Comparison of ENCODE assay signal across 8 mouse cellular contexts in the genomic region with DNA sequence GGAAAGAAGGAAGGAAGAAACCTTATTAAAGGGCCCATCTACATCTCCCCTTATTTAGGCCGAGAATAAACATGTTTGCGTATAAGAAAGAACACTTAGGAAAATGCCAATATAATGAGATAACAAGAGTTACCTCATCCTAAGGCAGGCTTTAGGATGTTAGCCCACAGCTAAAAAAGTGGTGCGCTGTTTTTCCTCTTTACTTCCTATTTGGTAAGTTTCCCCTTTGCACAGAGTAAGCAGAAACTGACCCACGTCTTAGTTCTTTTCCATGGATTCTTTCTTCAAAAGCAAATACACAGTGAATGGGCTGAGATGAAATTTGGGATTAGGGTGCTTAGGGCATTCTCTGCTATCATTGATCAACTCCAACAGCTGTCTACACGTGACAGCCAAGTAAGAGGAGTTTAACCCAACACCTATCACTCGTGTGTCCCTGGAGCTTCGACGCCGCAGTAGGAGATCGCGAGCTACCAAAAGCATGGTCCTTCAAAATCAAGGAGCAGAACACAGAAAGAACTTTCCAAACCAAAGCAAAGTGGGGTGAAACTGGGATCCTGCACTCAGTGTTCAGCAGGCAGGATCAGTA. TPM values are rescaled to one million over a fixed set of nuclear protein-coding genes. Genes with fewer than 3 reads are reported as not detected.
DNase-seq lines count a peak whose midpoint lies in the region; ATAC-seq and TF ChIP-seq lines count a peak whose summit lies in the region.

No protein-coding gene starts in this region.

- peak overlapping the region; percentile 68 for H3K4me3 ChIP-seq in heart, embryonic 13.5 days
- H3K4me3 ChIP-seq in bone marrow, adult 2 months (replicated peaks; ENCODE audit: control insufficient read depth, low read depth, low read length) = peak overlapping the region; percentile 79
- H3K4me3 ChIP-seq in hindbrain, embryonic 11.5 days (ENCODE audit: low read depth, low read length) = peak overlapping the region; percentile 35
- H3K4me3 ChIP-seq in midbrain, embryonic 10.5 days = peak overlapping the region; percentile 58

- TF ChIP-seq CTCF in bone marrow, adult 2 months (IDR thresholded peaks at IDR 0.05; ENCODE audit: control insufficient read depth, insufficient read depth, low read length) = no peak

- no peak for ATAC-seq in heart, embryonic 13.5 days (ENCODE audit: extremely low read depth, insufficient number of reproducible peaks, low FRiP score, low TSS enrichment)
- no peak for ATAC-seq in hindbrain, embryonic 11.5 days (ENCODE audit: low FRiP score)

- peak overlapping the region; percentile 84 for H3K9ac ChIP-seq in heart, embryonic 13.5 days
- H3K9ac ChIP-seq in hindbrain, embryonic 11.5 days (ENCODE audit: low read depth, low read length) = peak overlapping the region; percentile 49

- peak overlapping the region; percentile 96 for H3K4me2 ChIP-seq in heart, embryonic 13.5 days
- H3K4me2 ChIP-seq in hindbrain, embryonic 11.5 days (replicated peaks; ENCODE audit: low read depth, low read length) = peak overlapping the region; percentile 70

- DNase-seq in heart, postnatal 14 days = no peak
- DNase-seq in hindbrain, embryonic 11.5 days (ENCODE audit: low spot score) = no peak
- no peak for DNase-seq in midbrain, embryonic 10.5 days (ENCODE audit: low spot score)
- no peak for DNase-seq in layer of hippocampus, adult 8-10 months (ENCODE audit: low spot score in 2 of 2)
- no peak for DNase-seq in gastrocnemius, adult 18-20 months (ENCODE audit: low spot score)
- no peak for DNase-seq in thymus, postnatal 4 days

- intact Hi-C loops in heart, postnatal 14 days (cut with DNase I) = no loop called here

- H3K36me3 ChIP-seq in heart, embryonic 13.5 days = no peaks in the 10 kb centered on the region
- H3K36me3 ChIP-seq in hindbrain, embryonic 11.5 days (ENCODE audit: control insufficient read depth, insufficient read depth, low read length) = no peaks in the 10 kb centered on the region
- H3K36me3 ChIP-seq in midbrain, embryonic 10.5 days = no peaks in the 10 kb centered on the region

- H3K9me3 ChIP-seq in heart, embryonic 13.5 days = no peaks in the 10 kb centered on the region
- no peaks in the 10 kb centered on the region for H3K9me3 ChIP-seq in hindbrain, embryonic 11.5 days (ENCODE audit: control insufficient read depth, low read length)
- H3K9me3 ChIP-seq in midbrain, embryonic 10.5 days (replicated peaks) = no peaks in the 10 kb centered on the region

- H3K4me1 ChIP-seq in heart, embryonic 13.5 days = peaks cover 6% of the 10 kb centered on the region
- H3K4me1 ChIP-seq in bone marrow, adult 2 months (ENCODE audit: control insufficient read depth, insufficient read depth, low read length) = peaks cover 2% of the 10 kb centered on the region; the same call in 1 of the 2 replicates
- 0 out of 2 replicates have a peak, but pooled peaks cover 2% of the 10 kb centered on the region for H3K4me1 ChIP-seq in hindbrain, embryonic 11.5 days (replicated peaks; ENCODE audit: control insufficient read depth, insufficient read depth, low read length)
- H3K4me1 ChIP-seq in midbrain, embryonic 10.5 days = peaks cover 16% of the 10 kb centered on the region

- no peak for TF ChIP-seq POLR2A in bone marrow, adult 2 months (IDR thresholded peaks at IDR 0.05; ENCODE audit: borderline replicate concordance, control insufficient read depth, low read depth, low read length)

- H3K27ac ChIP-seq in heart, embryonic 13.5 days (replicated peaks) = 0 out of 2 replicates have a peak overlapping the region, but pooled peaks have one; percentile 3
- H3K27ac ChIP-seq in bone marrow, adult 2 months (ENCODE audit: control insufficient read depth, insufficient read depth, low read depth, low read length, poor library complexity) = peak overlapping the region; percentile 97
- no peak overlapping the region for H3K27ac ChIP-seq in hindbrain, embryonic 11.5 days (ENCODE audit: low read depth, low read length)
- H3K27ac ChIP-seq in midbrain, embryonic 10.5 days (replicated peaks) = peak overlapping the region; percentile 53; the same call in 1 of the 2 replicates

- WGBS in heart, embryonic 13.5 days = 35% methylated on average over 11 of the region's 11 CpGs
- WGBS in bone marrow, adult 2 months = 9% methylated on average over 11 of the region's 11 CpGs
- 49% methylated on average over 11 of the region's 11 CpGs for WGBS in hindbrain, embryonic 11.5 days
- 47% methylated on average over 11 of the region's 11 CpGs for WGBS in midbrain, embryonic 10.5 days

- H3K27me3 ChIP-seq in heart, embryonic 13.5 days (replicated peaks) = no peaks in the 10 kb centered on the region
- H3K27me3 ChIP-seq in hindbrain, embryonic 11.5 days (ENCODE audit: control insufficient read depth, insufficient read depth, low read length) = no peaks in the 10 kb centered on the region
- H3K27me3 ChIP-seq in midbrain, embryonic 10.5 days (ENCODE audit: low read depth, poor library complexity, severe bottlenecking) = peaks cover 15% of the 10 kb centered on the region

RNA-seq across cellular contexts. Expression of gene Nup153, which starts 7.6 kb away (rescaled TPM):
- 12.7 and 13.2 TPM in 2 replicates for polyA plus RNA-seq in heart, embryonic 13.5 days (2015; fragmentation: Nextera tagmentation; extraction: Ambion mirVana)
- total RNA-seq in heart, postnatal 14 days (2021) = 10 to 100 TPM; 36.9 to 37.9 TPM
- polyA plus RNA-seq in bone marrow, adult 2 months (2011; ENCODE audit: insufficient read depth, insufficient read length, low replicate concordance, missing spikeins) = 26.7 and 46.7 TPM in 2 replicates
- polyA plus RNA-seq in hindbrain, embryonic 11.5 days (2014; fragmentation: Nextera tagmentation; extraction: Ambion mirVana) = 41.9 and 43.3 TPM in 2 replicates
- polyA plus RNA-seq in midbrain, embryonic 10.5 days (2016; fragmentation: Nextera tagmentation; extraction: Ambion mirVana) = 28.6 and 31.1 TPM in 2 replicates
- total RNA-seq in layer of hippocampus, adult 8-10 months (2022) = 10 to 100 TPM; 47.5 to 57.8 (median 54.0) TPM
- 10 to 100 TPM; 40.1 to 41.3 TPM for total RNA-seq in gastrocnemius, adult 18-20 months (2021)
